Mouse (Mus musculus) lung, embryonic 15.5 days (tissue): ENCODE measurements at regions not wholly inside any gene's neighbourhood (a gene's known extent, or its start where the extent isn't known, plus 50 kb on each side); places are given as distances from the start of the nearest gene placed in this dataset.

Experiments used
- ATAC-seq: fragments of 200-750 bp; cut with Nextera tagmentation; 2 replicates; pipeline ENCODE4 v1.8.0; 2017; ENCODE audit warnings: moderate number of reproducible peaks, borderline replicate concordance; ENCODE audit not compliant: low FRiP score, low TSS enrichment; ENCODE audit errors: extremely low read depth
- H3K27ac ChIP-seq: fragments of 300-500 bp; sonication (generic); 2 replicates; pipeline ENCODE4 v1.5.1; 2015; ENCODE audit warnings: moderate library complexity, mild to moderate bottlenecking, inconsistent platforms
- H3K27me3 ChIP-seq: fragments of 300-500 bp; sonication (generic); 2 replicates; pipeline ENCODE4 v1.6.1; 2015; ENCODE audit warnings: inconsistent platforms
- H3K36me3 ChIP-seq: fragments of 300-500 bp; sonication (generic); 2 replicates; pipeline ENCODE4 v1.6.1; 2015; ENCODE audit warnings: inconsistent platforms
- H3K4me1 ChIP-seq: fragments of 300-500 bp; sonication (generic); 2 replicates; pipeline ENCODE4 v1.6.1; 2015; ENCODE audit warnings: inconsistent platforms
- H3K4me2 ChIP-seq: fragments of 300-500 bp; sonication (generic); 2 replicates; pipeline ENCODE4 v1.6.1; 2015; ENCODE audit warnings: inconsistent platforms, mild to moderate bottlenecking, moderate library complexity
- H3K4me3 ChIP-seq: fragments of 300-500 bp; sonication (generic); 2 replicates; pipeline ENCODE4 v1.5.1; 2015; ENCODE audit warnings: mild to moderate bottlenecking, inconsistent platforms
- H3K9ac ChIP-seq: fragments of 300-500 bp; sonication (generic); 2 replicates; pipeline ENCODE4 v1.6.1; 2015; ENCODE audit warnings: inconsistent platforms
- H3K9me3 ChIP-seq: fragments of 300-500 bp; sonication (generic); 2 replicates; pipeline ENCODE4 v1.6.1; 2016; ENCODE audit warnings: inconsistent platforms
- WGBS: fragments of 180-500 bp; shearing (Covaris S2); methylation state at CpG from one replicate; pipeline ENCODE4 v1.1.7; 2015; 5-methylcytosine and 5-hydroxymethylcytosine counted together

GRCm38 (mm10) chr8:6227901-6228300 lies 1122.8 kb upstream of the Slc10a2 start:
- Histone ChIP-seq H3K4me1 (no peaks in the 10 kb centered on the region), H3K9ac (no peak overlapping the region), H3K36me3 (no peaks in the 10 kb centered on the region), H3K4me3 (no peak overlapping the region), H3K9me3 (no peaks in the 10 kb centered on the region), H3K27ac (no peak overlapping the region), H3K4me2 (no peak overlapping the region), H3K27me3 (no peaks in the 10 kb centered on the region)
- ATAC-seq, result no peak
- 45% methylated on average over 1 of the region's 1 CpGs for WGBS

DNA sequence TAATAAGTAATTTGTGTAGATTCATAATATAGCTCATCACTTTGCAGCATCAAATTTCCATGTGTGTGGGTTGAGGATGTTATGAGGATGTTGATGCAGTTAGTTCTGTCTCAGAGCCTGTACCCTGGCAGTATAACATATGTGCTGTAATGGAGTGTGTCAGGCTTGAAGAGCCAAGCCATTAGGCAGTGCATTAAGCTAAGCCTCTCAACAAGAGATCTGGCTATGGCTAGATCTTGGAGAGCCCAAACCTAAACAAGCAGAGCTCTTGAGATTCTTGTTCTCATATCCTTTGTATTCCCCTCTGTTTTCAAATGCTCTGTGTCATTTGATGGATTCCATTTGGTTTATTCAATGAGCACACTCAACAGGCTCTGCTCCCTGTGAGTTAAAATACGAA lies 1120.0 kb upstream of the Slc10a2 start:
- Histone ChIP-seq H3K4me2 (no peak overlapping the region), H3K9me3 (no peaks in the 10 kb centered on the region), H3K4me1 (no peaks in the 10 kb centered on the region), H3K36me3 (no peaks in the 10 kb centered on the region), H3K9ac (no peak overlapping the region), H3K27ac (no peak overlapping the region), H3K4me3 (no peak overlapping the region), H3K27me3 (no peaks in the 10 kb centered on the region)
- 76% methylated on average over 1 of the region's 1 CpGs for WGBS
- ATAC-seq, result no peak

- H3K4me2 ChIP-seq, result no peak overlapping the region
- H3K9me3 ChIP-seq, result no peaks in the 10 kb centered on the region
- no peak overlapping the region for H3K27ac ChIP-seq
- no peaks in the 10 kb centered on the region for H3K36me3 ChIP-seq
- H3K27me3 ChIP-seq, result no peaks in the 10 kb centered on the region
- WGBS, result 43% methylated on average over 2 of the region's 2 CpGs
- no peaks in the 10 kb centered on the region for H3K4me1 ChIP-seq
- no peak overlapping the region for H3K9ac ChIP-seq
- ATAC-seq, result no peak
- H3K4me3 ChIP-seq, result no peak overlapping the region
Observed at GRCm38 (mm10) chr8:6207617-6208349, 1102.6 kb upstream of the Slc10a2 start.

DNA sequence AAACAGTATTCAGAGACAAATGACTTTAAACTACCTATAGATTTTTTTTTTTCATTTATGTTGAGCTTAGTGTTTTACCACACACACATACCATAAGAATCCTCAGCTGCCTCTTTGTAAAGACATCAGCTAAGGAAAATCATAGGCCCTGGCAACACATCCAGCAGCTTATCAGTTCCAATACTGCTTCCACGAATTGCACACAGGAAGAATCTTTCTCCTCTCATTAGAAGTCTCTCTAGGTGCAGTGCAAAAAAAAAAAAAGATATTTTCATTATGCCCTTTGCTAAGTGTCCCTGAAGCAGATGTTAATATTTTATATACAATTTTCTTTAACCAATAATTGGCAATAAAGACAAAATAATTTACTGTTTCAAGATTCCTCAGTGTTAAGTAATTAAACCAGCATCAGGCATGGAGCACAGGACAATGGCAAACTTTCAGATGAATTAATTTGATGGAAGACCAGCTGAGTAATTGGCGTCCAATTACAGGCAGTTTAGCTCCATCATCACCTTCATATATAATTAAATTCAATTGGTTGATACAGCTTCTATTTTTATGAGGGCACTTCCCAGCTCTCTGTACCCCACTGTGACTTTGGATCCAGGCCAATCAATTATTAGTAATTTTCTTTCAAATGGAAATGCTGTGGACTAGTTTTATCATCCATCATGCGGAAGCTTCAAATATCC lies 1099.0 kb upstream of the Slc10a2 start:
- no peaks in the 10 kb centered on the region for H3K27me3 ChIP-seq
- WGBS, result 72% methylated on average over 3 of the region's 3 CpGs

GRCm38 (mm10) chr8:6191431-6191830 lies 1086.3 kb upstream of the Slc10a2 start:
- no peak overlapping the region for H3K4me2 ChIP-seq
- no peaks in the 10 kb centered on the region for H3K27me3 ChIP-seq
- H3K9ac ChIP-seq, result no peak overlapping the region
- H3K4me1 ChIP-seq, result no peaks in the 10 kb centered on the region
- no peak overlapping the region for H3K4me3 ChIP-seq
- 89% methylated on average over 2 of the region's 2 CpGs for WGBS
- ATAC-seq, result no peak
- H3K9me3 ChIP-seq, result no peaks in the 10 kb centered on the region
- H3K36me3 ChIP-seq, result no peaks in the 10 kb centered on the region
- H3K27ac ChIP-seq, result no peak overlapping the region

More for the DNA sequence above, 1099.0 kb upstream of the Slc10a2 start:
- no peak overlapping the region for H3K9ac ChIP-seq
- H3K4me3 ChIP-seq, result no peak overlapping the region
- H3K9me3 ChIP-seq, result no peaks in the 10 kb centered on the region
- no peak for ATAC-seq
- no peaks in the 10 kb centered on the region for H3K36me3 ChIP-seq
- H3K4me2 ChIP-seq, result no peak overlapping the region
- H3K27ac ChIP-seq, result no peak overlapping the region
- no peaks in the 10 kb centered on the region for H3K4me1 ChIP-seq

- H3K4me3 ChIP-seq, result no peak overlapping the region
- H3K27me3 ChIP-seq, result no peaks in the 10 kb centered on the region
- H3K27ac ChIP-seq, result no peak overlapping the region
- H3K4me1 ChIP-seq, result no peaks in the 10 kb centered on the region
- WGBS, result 30% methylated on average over 2 of the region's 2 CpGs
- H3K9ac ChIP-seq, result no peak overlapping the region
- no peak for ATAC-seq
- no peaks in the 10 kb centered on the region for H3K9me3 ChIP-seq
- H3K4me2 ChIP-seq, result no peak overlapping the region
- no peaks in the 10 kb centered on the region for H3K36me3 ChIP-seq
Observed at GRCm38 (mm10) chr8:6188422-6188821, 1083.3 kb upstream of the Slc10a2 start.

DNA sequence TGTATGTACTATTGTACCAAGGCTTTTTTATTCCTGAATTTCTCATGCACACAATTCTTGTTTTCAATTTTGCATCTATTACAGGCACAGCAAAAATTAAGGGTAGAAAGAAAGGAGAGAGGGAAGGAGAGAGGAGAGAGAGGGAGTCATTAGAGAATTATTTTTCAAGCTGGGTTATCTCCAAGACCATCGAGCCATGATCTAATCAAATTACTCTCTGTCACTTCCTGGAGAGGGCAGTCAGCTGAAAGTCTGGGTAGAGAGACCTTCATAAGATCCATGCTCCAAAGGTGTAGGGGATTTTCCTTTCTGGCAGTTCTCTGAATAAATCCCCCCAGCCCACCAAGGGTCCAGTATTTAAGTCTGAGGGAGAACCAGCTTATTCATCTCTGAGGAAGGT lies 1081.4 kb upstream of the Slc10a2 start:
- no peak overlapping the region for H3K27ac ChIP-seq
- WGBS, result 34% methylated on average over 1 of the region's 1 CpGs
- H3K27me3 ChIP-seq, result no peaks in the 10 kb centered on the region
- H3K4me1 ChIP-seq, result no peaks in the 10 kb centered on the region
- no peaks in the 10 kb centered on the region for H3K36me3 ChIP-seq
- no peak overlapping the region for H3K4me2 ChIP-seq
- H3K9ac ChIP-seq, result no peak overlapping the region
- H3K9me3 ChIP-seq, result no peaks in the 10 kb centered on the region
- ATAC-seq, result no peak
- H3K4me3 ChIP-seq, result no peak overlapping the region

- no peaks in the 10 kb centered on the region for H3K36me3 ChIP-seq
- no peaks in the 10 kb centered on the region for H3K9me3 ChIP-seq
- H3K9ac ChIP-seq, result no peak overlapping the region
- ATAC-seq, result no peak
- H3K4me1 ChIP-seq, result no peaks in the 10 kb centered on the region
- no peak overlapping the region for H3K27ac ChIP-seq
- no peaks in the 10 kb centered on the region for H3K27me3 ChIP-seq
- H3K4me3 ChIP-seq, result no peak overlapping the region
- 44% methylated on average over 3 of the region's 3 CpGs for WGBS
- no peak overlapping the region for H3K4me2 ChIP-seq
Observed at GRCm38 (mm10) chr8:6179602-6180001, 1074.5 kb upstream of the Slc10a2 start.

GRCm38 (mm10) chr8:6166433-6166832 lies 1061.3 kb upstream of the Slc10a2 start:
- no peak overlapping the region for H3K4me2 ChIP-seq
- H3K4me1 ChIP-seq, result no peaks in the 10 kb centered on the region
- H3K27me3 ChIP-seq, result no peaks in the 10 kb centered on the region
- H3K9me3 ChIP-seq, result no peaks in the 10 kb centered on the region
- H3K36me3 ChIP-seq, result no peaks in the 10 kb centered on the region
- ATAC-seq, result no peak
- H3K27ac ChIP-seq, result no peak overlapping the region
- no peak overlapping the region for H3K4me3 ChIP-seq
- no peak overlapping the region for H3K9ac ChIP-seq

- H3K36me3 ChIP-seq, result no peaks in the 10 kb centered on the region
- no peak overlapping the region for H3K4me3 ChIP-seq
- WGBS, result 69% methylated on average over 3 of the region's 3 CpGs
- no peak overlapping the region for H3K27ac ChIP-seq
- H3K4me2 ChIP-seq, result no peak overlapping the region
- H3K9me3 ChIP-seq, result no peaks in the 10 kb centered on the region
- H3K27me3 ChIP-seq, result no peaks in the 10 kb centered on the region
- ATAC-seq, result no peak
- H3K4me1 ChIP-seq, result no peaks in the 10 kb centered on the region
- no peak overlapping the region for H3K9ac ChIP-seq
Observed at GRCm38 (mm10) chr8:6165230-6165629, 1060.1 kb upstream of the Slc10a2 start.

GRCm38 (mm10) chr8:6164758-6165157 lies 1059.6 kb upstream of the Slc10a2 start:
- 44% methylated on average over 1 of the region's 1 CpGs for WGBS
- Histone ChIP-seq H3K4me2 (no peak overlapping the region), H3K9ac (no peak overlapping the region), H3K4me1 (no peaks in the 10 kb centered on the region), H3K27ac (no peak overlapping the region), H3K9me3 (no peaks in the 10 kb centered on the region), H3K36me3 (no peaks in the 10 kb centered on the region), H3K4me3 (no peak overlapping the region), H3K27me3 (no peaks in the 10 kb centered on the region)
- ATAC-seq, result no peak

DNA sequence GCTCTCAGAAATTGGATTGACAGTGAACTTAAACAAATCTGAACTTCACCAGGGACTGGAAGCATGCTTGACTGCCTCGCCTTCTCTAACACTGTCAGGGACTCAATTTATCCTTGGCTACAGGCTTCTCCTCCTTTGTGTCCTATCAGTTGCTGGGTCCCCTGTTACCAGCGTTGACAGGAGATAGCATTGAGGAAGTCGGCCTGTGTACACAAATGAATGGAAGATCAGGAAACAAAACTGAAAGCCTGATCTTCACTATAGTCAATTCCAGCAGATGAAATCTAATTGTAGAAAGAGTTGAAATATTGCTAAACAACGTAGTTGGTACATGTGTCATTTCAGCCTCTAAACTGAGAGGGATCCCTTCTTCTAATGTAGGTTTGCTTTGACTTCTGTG lies 1039.4 kb upstream of the Slc10a2 start:
- no peaks in the 10 kb centered on the region for H3K36me3 ChIP-seq
- WGBS, result 50% methylated on average over 4 of the region's 4 CpGs
- no peaks in the 10 kb centered on the region for H3K4me1 ChIP-seq
- H3K9me3 ChIP-seq, result no peaks in the 10 kb centered on the region
- H3K4me2 ChIP-seq, result no peak overlapping the region
- H3K27me3 ChIP-seq, result no peaks in the 10 kb centered on the region
- no peak overlapping the region for H3K4me3 ChIP-seq
- H3K9ac ChIP-seq, result no peak overlapping the region
- ATAC-seq, result no peak
- H3K27ac ChIP-seq, result no peak overlapping the region
